Mouse (Mus musculus) MEL (cell line): ENCODE measurements around the gene 4931428F04Rik.
A peak's percentile ranks its signal among the peaks of the same experiment; 100 is the strongest.

ENCODE experiments used
- CTCF ChIP-seq, 3 experiments: IDR thresholded peaks in 2 of 3; conservative IDR thresholded peaks in 1 of 3; 2 replicates each; pipeline ENCODE4 v1.5.1; 2011 to 2012; ENCODE audit warnings: low read length in 3 of 3, low read depth in 2 of 3, mild to moderate bottlenecking in 2 of 3, improper control_type of control experiment in 1 of 3, inconsistent platforms in 1 of 3, mixed read lengths in 1 of 3, moderate library complexity in 1 of 3; ENCODE audit not compliant: control insufficient read depth in 1 of 3, insufficient read depth in 1 of 3, poor library complexity in 1 of 3, severe bottlenecking in 1 of 3
- ELF1 ChIP-seq: IDR thresholded peaks from 2 replicates; pipeline ENCODE4 v1.6.1; 2014; ENCODE audit warnings: low read depth, mild to moderate bottlenecking, inconsistent platforms, low read length, improper control_type of control experiment, moderate library complexity
- KAT2A ChIP-seq: conservative IDR thresholded peaks from 2 replicates; pipeline ENCODE4 v1.6.1; 2012; ENCODE audit warnings: low read depth, low read length, improper control_type of control experiment, inconsistent platforms

GRCm38 (mm10) chr8:105338992-105339391 lies 49.3 kb upstream of the 4931428F04Rik start:
- TF ChIP-seq KAT2A (no peak), CTCF (IDR thresholded peaks at IDR 0.05 in 2 of 3, conservative IDR thresholded peaks at IDR 0.05 in 1 of 3; ENCODE audit: control insufficient read depth in 1 of 3, insufficient read depth in 1 of 3, low read depth in 2 of 3, low read length in 3 of 3, poor library complexity in 1 of 3, severe bottlenecking in 1 of 3) (no peak), ELF1 (peak; percentile 80)
